Mouse (Mus musculus): ENCODE data around the gene Aars2. TPM values are rescaled to one million over a fixed set of nuclear protein-coding genes. Genes with fewer than 3 reads are reported as not detected.
A peak's percentile ranks its signal among the peaks of the same experiment; 100 is the strongest.

Aars2 gene
- polyA plus RNA-seq, 1 experiment from 2014 or later: 10.4 TPM

- Histone ChIP-seq H3K9me3 (replicated peaks; ENCODE audit: control insufficient read depth, low read length) (no peaks in the 10 kb centered on the region), H3K36me3 (ENCODE audit: control insufficient read depth, insufficient read depth, low read length) (peaks cover 42% of the 10 kb centered on the region), H3K9ac (ENCODE audit: low read length) (no peak overlapping the region), H3K4me3 (ENCODE audit: low read depth, low read length) (no peak overlapping the region), H3K27me3 (replicated peaks; ENCODE audit: control insufficient read depth, insufficient read depth, low read length) (peaks cover 27% of the 10 kb centered on the region), H3K27ac (ENCODE audit: low read depth, low read length) (no peak overlapping the region), H3K4me2 (ENCODE audit: low read length) (no peak overlapping the region), H3K4me1 (ENCODE audit: control insufficient read depth, insufficient read depth, low read length) (peaks cover 27% of the 10 kb centered on the region)
- WGBS: 80% methylated on average over 2 of the region's 2 CpGs
- no peak for ATAC-seq
- no peak for DNase-seq (ENCODE audit: low spot score)
Observed at GRCm38 (mm10) chr17:45542705-45543104, 36.1 kb downstream of the Aars2 start.

GRCm38 (mm10) chr17:45543115-45543514, 36.5 kb downstream of the Aars2 start:
- peaks cover 28% of the 10 kb centered on the region for H3K4me1 ChIP-seq (ENCODE audit: control insufficient read depth, insufficient read depth, low read length)
- H3K36me3 ChIP-seq (ENCODE audit: control insufficient read depth, insufficient read depth, low read length): peaks cover 42% of the 10 kb centered on the region
- ATAC-seq (no peak), DNase-seq (ENCODE audit: low spot score) (no peak)
- H3K4me3 ChIP-seq (ENCODE audit: low read depth, low read length): no peak overlapping the region
- no peak overlapping the region for H3K4me2 ChIP-seq (ENCODE audit: low read length)
- no peak overlapping the region for H3K27ac ChIP-seq (ENCODE audit: low read depth, low read length)
- H3K9me3 ChIP-seq (replicated peaks; ENCODE audit: control insufficient read depth, low read length): no peaks in the 10 kb centered on the region
- peaks cover 27% of the 10 kb centered on the region for H3K27me3 ChIP-seq (replicated peaks; ENCODE audit: control insufficient read depth, insufficient read depth, low read length)
- no peak overlapping the region; the same call in 1 of the 2 replicates for H3K9ac ChIP-seq (ENCODE audit: low read length)
- WGBS: 25% methylated on average over 1 of the region's 1 CpGs

GRCm38 (mm10) chr17:45544001-45544872, 37.6 kb downstream of the Aars2 start:
- peak; percentile 61 for DNase-seq (ENCODE audit: low spot score)
- H3K4me2 ChIP-seq (ENCODE audit: low read length): peak overlapping the region; percentile 30; the same call in 1 of the 2 replicates

GRCm38 (mm10) chr17:45544873-45545277, 38.2 kb downstream of the Aars2 start:
- H3K9ac ChIP-seq (ENCODE audit: low read length): peak overlapping the region; percentile 41; the same call in 1 of the 2 replicates
- H3K4me3 ChIP-seq (ENCODE audit: low read depth, low read length): no peak overlapping the region
- peaks cover 27% of the 10 kb centered on the region for H3K27me3 ChIP-seq (replicated peaks; ENCODE audit: control insufficient read depth, insufficient read depth, low read length)
- peak overlapping the region; percentile 30 for H3K4me2 ChIP-seq (ENCODE audit: low read length)
- no peak overlapping the region; the same call in 1 of the 2 replicates for H3K27ac ChIP-seq (ENCODE audit: low read depth, low read length)
- H3K4me1 ChIP-seq (ENCODE audit: control insufficient read depth, insufficient read depth, low read length): peaks cover 31% of the 10 kb centered on the region
- peaks cover 42% of the 10 kb centered on the region for H3K36me3 ChIP-seq (ENCODE audit: control insufficient read depth, insufficient read depth, low read length)
- ATAC-seq (no peak), DNase-seq (ENCODE audit: low spot score) (no peak)
- H3K9me3 ChIP-seq (replicated peaks; ENCODE audit: control insufficient read depth, low read length): no peaks in the 10 kb centered on the region
- WGBS: 5% methylated on average over 39 of the region's 46 CpGs

More at GRCm38 (mm10) chr17:45544001-45544872, 37.6 kb downstream of the Aars2 start:
- H3K4me1 ChIP-seq (ENCODE audit: control insufficient read depth, insufficient read depth, low read length): peaks cover 31% of the 10 kb centered on the region
- 5% methylated on average over 24 of the region's 24 CpGs for WGBS
- peak overlapping the region; percentile 17; the same call in 1 of the 2 replicates for H3K9ac ChIP-seq (ENCODE audit: low read length)
- peaks cover 27% of the 10 kb centered on the region for H3K27me3 ChIP-seq (replicated peaks; ENCODE audit: control insufficient read depth, insufficient read depth, low read length)
- ATAC-seq: no peak
- H3K4me3 ChIP-seq (ENCODE audit: low read depth, low read length): no peak overlapping the region
- no peaks in the 10 kb centered on the region for H3K9me3 ChIP-seq (replicated peaks; ENCODE audit: control insufficient read depth, low read length)
- H3K36me3 ChIP-seq (ENCODE audit: control insufficient read depth, insufficient read depth, low read length): peaks cover 42% of the 10 kb centered on the region
- H3K27ac ChIP-seq (ENCODE audit: low read depth, low read length): peak overlapping the region; percentile 52; the same call in 1 of the 2 replicates

GRCm38 (mm10) chr17:45545278-45545961, 38.8 kb downstream of the Aars2 start:
- Histone ChIP-seq H3K4me1 (ENCODE audit: control insufficient read depth, insufficient read depth, low read length) (peaks cover 31% of the 10 kb centered on the region), H3K4me3 (ENCODE audit: low read depth, low read length) (no peak overlapping the region)
- no peak for DNase-seq (ENCODE audit: low spot score)

GRCm38 (mm10) chr17:45546941-45547340, 40.3 kb downstream of the Aars2 start:
- Histone ChIP-seq H3K4me1 (ENCODE audit: control insufficient read depth, insufficient read depth, low read length) (peaks cover 31% of the 10 kb centered on the region), H3K4me3 (ENCODE audit: low read depth, low read length) (no peak overlapping the region), H3K27me3 (replicated peaks; ENCODE audit: control insufficient read depth, insufficient read depth, low read length) (peaks cover 27% of the 10 kb centered on the region), H3K27ac (ENCODE audit: low read depth, low read length) (no peak overlapping the region), H3K36me3 (ENCODE audit: control insufficient read depth, insufficient read depth, low read length) (peaks cover 42% of the 10 kb centered on the region), H3K9me3 (replicated peaks; ENCODE audit: control insufficient read depth, low read length) (no peaks in the 10 kb centered on the region), H3K9ac (ENCODE audit: low read length) (peak overlapping the region; percentile 22; the same call in 1 of the 2 replicates), H3K4me2 (ENCODE audit: low read length) (peak overlapping the region; percentile 63; the same call in 1 of the 2 replicates)
- ATAC-seq: no peak
- no peak for DNase-seq (ENCODE audit: low spot score)
- WGBS: 71% methylated on average over 16 of the region's 16 CpGs

More at GRCm38 (mm10) chr17:45545278-45545961, 38.8 kb downstream of the Aars2 start:
- Histone ChIP-seq H3K36me3 (ENCODE audit: control insufficient read depth, insufficient read depth, low read length) (peaks cover 42% of the 10 kb centered on the region), H3K27ac (ENCODE audit: low read depth, low read length) (no peak overlapping the region), H3K9ac (ENCODE audit: low read length) (peak overlapping the region; percentile 41; the same call in 1 of the 2 replicates), H3K27me3 (replicated peaks; ENCODE audit: control insufficient read depth, insufficient read depth, low read length) (peaks cover 27% of the 10 kb centered on the region), H3K9me3 (replicated peaks; ENCODE audit: control insufficient read depth, low read length) (no peaks in the 10 kb centered on the region), H3K4me2 (ENCODE audit: low read length) (peak overlapping the region; percentile 30)
- no peak for ATAC-seq
- 12% methylated on average over 74 of the region's 74 CpGs for WGBS

GRCm38 (mm10) chr17:45547461-45548190, 41.0 kb downstream of the Aars2 start:
- H3K9me3 ChIP-seq (replicated peaks; ENCODE audit: control insufficient read depth, low read length): no peaks in the 10 kb centered on the region
- WGBS: 80% methylated on average over 5 of the region's 5 CpGs
- H3K27ac ChIP-seq (ENCODE audit: low read depth, low read length): no peak overlapping the region
- H3K4me3 ChIP-seq (ENCODE audit: low read depth, low read length): peak overlapping the region; percentile 88
- H3K9ac ChIP-seq (ENCODE audit: low read length): no peak overlapping the region
- DNase-seq (ENCODE audit: low spot score) (no peak), ATAC-seq (no peak)
- H3K27me3 ChIP-seq (replicated peaks; ENCODE audit: control insufficient read depth, insufficient read depth, low read length): peaks cover 27% of the 10 kb centered on the region
- H3K4me1 ChIP-seq (ENCODE audit: control insufficient read depth, insufficient read depth, low read length): peaks cover 31% of the 10 kb centered on the region
- peaks cover 42% of the 10 kb centered on the region for H3K36me3 ChIP-seq (ENCODE audit: control insufficient read depth, insufficient read depth, low read length)
- H3K4me2 ChIP-seq (ENCODE audit: low read length): peak overlapping the region; percentile 63
